Mouse (Mus musculus) heart, postnatal 0 days (tissue): ENCODE data around the gene Spint1. TPM values are rescaled to one million over a fixed set of nuclear protein-coding genes. Genes with fewer than 3 reads are reported as not detected.

Source experiments
- ATAC-seq: fragments of 200-750 bp; cut with Nextera tagmentation; 2 replicates; pipeline ENCODE4 v1.8.0; 2017; ENCODE audit warnings: low read depth, moderate number of reproducible peaks, moderate library complexity; ENCODE audit not compliant: insufficient read depth
- DNase-seq: peaks from one replicate; pipeline ENCODE4 v3.0.0-alpha.2; 2016; ENCODE audit warnings: low spot score
- H3K27ac ChIP-seq: fragments of 300-500 bp; sonication (generic); 2 replicates; pipeline ENCODE4 v1.5.1; 2014; ENCODE audit warnings: low read depth, mild to moderate bottlenecking
- H3K27me3 ChIP-seq: fragments of 300-500 bp; sonication (generic); 2 replicates; pipeline ENCODE4 v1.6.1; 2014; ENCODE audit warnings: low read length, mixed read lengths; ENCODE audit not compliant: control insufficient read depth, insufficient read depth
- H3K36me3 ChIP-seq: fragments of 300-500 bp; sonication (generic); replicated peaks from 2 replicates; pipeline ENCODE4 v1.6.1; 2014; ENCODE audit warnings: low read length, mixed read lengths; ENCODE audit not compliant: control insufficient read depth, insufficient read depth
- H3K4me1 ChIP-seq: fragments of 300-500 bp; sonication (generic); 2 replicates; pipeline ENCODE4 v1.6.1; 2014; ENCODE audit warnings: antibody characterized with exemption; ENCODE audit not compliant: control insufficient read depth, insufficient read depth
- H3K4me2 ChIP-seq: fragments of 300-500 bp; sonication (generic); 2 replicates; pipeline ENCODE4 v1.6.1; 2014; ENCODE audit warnings: low read depth, mild to moderate bottlenecking, low read length, moderate library complexity
- H3K4me3 ChIP-seq: fragments of 300-500 bp; sonication (generic); 2 replicates; pipeline ENCODE4 v1.5.1; 2014; ENCODE audit warnings: low read depth, low read length
- H3K9ac ChIP-seq: fragments of 300-500 bp; sonication (generic); replicated peaks from 2 replicates; pipeline ENCODE4 v1.6.1; 2014; ENCODE audit warnings: low read depth, low read length, mixed read lengths
- H3K9me3 ChIP-seq: fragments of 300-500 bp; sonication (generic); replicated peaks from 2 replicates; pipeline ENCODE4 v1.6.1; 2016; ENCODE audit warnings: low read length; ENCODE audit not compliant: control insufficient read depth
- CTCF ChIP-seq: IDR thresholded peaks from 2 replicates; pipeline ENCODE4 v1.5.1; 2016; ENCODE audit warnings: antibody characterized with exemption, control low read depth, low read depth
- EP300 ChIP-seq: IDR thresholded peaks from 2 replicates; pipeline ENCODE4 v1.6.1; 2016; ENCODE audit warnings: antibody characterized with exemption, low read depth
- WGBS: fragments of 180-500 bp; shearing (Covaris S2); extraction: QIAGEN DNeasy Blood & Tissue Kit; methylation state at CpG from one replicate; pipeline ENCODE4 v1.1.7; 2014; 5-methylcytosine and 5-hydroxymethylcytosine counted together
- polyA plus RNA-seq: library from polyadenylated mRNA; unstranded; fragments of >200 nt; fragmentation: Nextera tagmentation; extraction: Ambion mirVana; gene quantifications from 2 replicates; pipeline ENCODE4 v1.2.1, GENCODE M21; 2015
- total RNA-seq: library from RNA; depleted of rRNA; stranded (reverse); fragments of >200 nt; gene quantifications from 2 replicates; pipeline ENCODE4 v1.2.3, GENCODE M21; 2014; ENCODE audit warnings: low replicate concordance

Spint1 gene
- total and polyA plus RNA-seq, 2 experiments from 2014 or later: 0.14 to 11.6 TPM

DNA sequence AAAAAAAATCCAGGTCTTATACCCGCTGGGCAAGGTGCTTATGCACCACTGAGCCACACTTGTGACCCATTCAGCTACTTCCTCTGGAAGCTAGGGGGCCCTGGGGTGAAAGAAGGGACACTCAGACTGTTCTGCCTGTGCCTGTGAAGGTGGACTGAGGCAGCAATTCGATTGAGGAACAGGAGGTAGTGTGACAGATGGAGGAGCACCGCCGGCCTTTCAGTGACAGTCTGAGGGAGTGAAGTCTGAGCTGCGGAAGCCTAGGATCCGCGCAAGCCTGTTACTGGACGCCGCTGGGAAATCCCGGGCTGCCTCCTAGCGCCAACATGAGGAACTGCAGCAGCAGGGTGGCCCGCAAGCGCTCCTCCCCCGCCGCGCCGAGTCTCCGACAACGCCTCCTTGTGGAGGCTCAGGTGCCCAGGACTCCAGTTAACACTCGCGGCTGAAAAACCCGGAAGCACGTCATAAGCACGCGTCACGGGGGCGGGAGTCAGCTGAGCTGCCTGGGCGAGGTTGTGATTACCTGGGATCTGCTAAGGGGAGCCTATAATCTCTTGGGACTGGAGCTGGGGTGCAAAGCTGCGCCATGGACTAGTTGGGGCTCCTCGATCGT lies 51.2 kb downstream of the Spint1 start, which contains the start of gene Vps18:
Gene Vps18 (plus strand): TSS at position 471 of the 613 bp plus-strand sequence.
- H3K4me3 ChIP-seq: peak within 1 kb of the TSS; percentile 68
- peak within 1 kb of the TSS; percentile 58 for H3K27ac ChIP-seq
- TF ChIP-seq CTCF (peak; percentile 100), EP300 (peak; percentile 70; the same call in 1 of the 2 replicates)
- H3K4me2 ChIP-seq: peak within 1 kb of the TSS; percentile 90
- H3K9ac ChIP-seq: peak within 1 kb of the TSS; percentile 78
- no peaks in the 10 kb centered on the region for H3K9me3 ChIP-seq
- 1% methylated on average over 31 of the region's 31 CpGs for WGBS
- H3K27me3 ChIP-seq: no peaks in the 10 kb centered on the region
- ATAC-seq (peak; percentile 98), DNase-seq (peak; percentile 95)
- H3K36me3 ChIP-seq: peaks cover 32% of the 10 kb centered on the region
- peaks cover 7% of the 10 kb centered on the region; the same call in 1 of the 2 replicates for H3K4me1 ChIP-seq

- Histone ChIP-seq H3K36me3 (peaks cover 38% of the 10 kb centered on the region), H3K4me3 (peak overlapping the region; percentile 68), H3K9me3 (no peaks in the 10 kb centered on the region), H3K4me2 (peak overlapping the region; percentile 90), H3K27ac (peak overlapping the region; percentile 58), H3K9ac (peak overlapping the region; percentile 78), H3K4me1 (peaks cover 7% of the 10 kb centered on the region; the same call in 1 of the 2 replicates), H3K27me3 (no peaks in the 10 kb centered on the region)
- no peak for DNase-seq
- 1% methylated on average over 11 of the region's 11 CpGs for WGBS
- peak; percentile 18; the same call in 1 of the 2 replicates for ATAC-seq
- TF ChIP-seq EP300 (no peak), CTCF (no peak)
Observed at GRCm38 (mm10) chr2:119289014-119289416, 51.9 kb downstream of the Spint1 start.

DNA sequence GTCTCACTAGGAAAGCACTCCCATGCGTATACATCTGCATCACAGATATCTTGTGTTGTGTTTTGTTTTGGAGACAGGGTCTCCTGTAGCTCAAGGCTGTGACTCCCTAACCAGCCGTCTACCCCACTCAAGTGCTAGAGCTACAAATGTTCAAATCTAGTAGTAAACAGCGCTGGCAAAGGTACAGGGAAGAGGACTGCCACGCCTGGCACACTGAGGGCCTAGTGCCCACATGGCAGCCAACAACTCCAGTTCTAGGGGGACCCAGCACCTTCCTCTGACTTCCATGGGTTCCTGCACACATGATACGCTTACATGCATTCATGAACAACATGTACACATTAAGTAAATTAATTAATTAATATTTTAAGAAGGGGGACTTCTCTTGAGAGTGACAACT lies 55.1 kb downstream of the Spint1 start:
- no peak for TF ChIP-seq CTCF
- no peak for TF ChIP-seq EP300
- Histone ChIP-seq H3K36me3 (peaks cover 62% of the 10 kb centered on the region), H3K9ac (no peak overlapping the region), H3K4me3 (no peak overlapping the region), H3K27ac (no peak overlapping the region), H3K4me2 (no peak overlapping the region), H3K9me3 (no peaks in the 10 kb centered on the region), H3K4me1 (peaks cover 7% of the 10 kb centered on the region; the same call in 1 of the 2 replicates), H3K27me3 (no peaks in the 10 kb centered on the region)
- ATAC-seq (no peak), DNase-seq (no peak)
- 89% methylated on average over 5 of the region's 5 CpGs for WGBS

DNA sequence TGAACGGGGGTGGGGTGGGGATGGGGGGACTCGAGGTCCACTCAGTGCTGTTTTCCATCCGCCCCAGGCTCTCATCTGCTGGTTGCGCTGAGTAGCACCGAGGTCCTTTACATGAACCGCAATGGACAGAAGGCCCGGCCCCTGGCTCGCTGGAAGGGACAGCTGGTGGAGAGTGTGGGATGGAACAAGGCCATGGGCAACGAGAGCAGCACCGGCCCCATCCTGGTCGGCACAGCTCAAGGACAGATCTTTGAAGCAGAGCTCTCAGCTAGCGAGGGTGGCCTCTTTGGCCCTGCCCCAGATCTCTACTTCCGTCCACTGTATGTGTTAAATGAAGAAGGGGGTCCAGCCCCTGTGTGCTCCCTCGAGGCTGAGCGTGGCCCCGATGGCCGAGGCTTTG lies 55.7 kb downstream of the Spint1 start:
- Histone ChIP-seq H3K27me3 (no peaks in the 10 kb centered on the region), H3K9ac (no peak overlapping the region), H3K27ac (no peak overlapping the region), H3K4me3 (no peak overlapping the region), H3K9me3 (no peaks in the 10 kb centered on the region), H3K4me1 (peaks cover 7% of the 10 kb centered on the region; the same call in 1 of the 2 replicates), H3K4me2 (no peak overlapping the region), H3K36me3 (peaks cover 68% of the 10 kb centered on the region)
- DNase-seq: no peak
- WGBS: 91% methylated on average over 17 of the region's 17 CpGs
- ATAC-seq: no peak
- TF ChIP-seq CTCF (no peak), EP300 (no peak)

- Histone ChIP-seq H3K27ac (no peak overlapping the region), H3K36me3 (peaks cover 72% of the 10 kb centered on the region), H3K9ac (no peak overlapping the region), H3K27me3 (no peaks in the 10 kb centered on the region), H3K4me2 (no peak overlapping the region), H3K4me1 (peaks cover 7% of the 10 kb centered on the region; the same call in 1 of the 2 replicates), H3K4me3 (no peak overlapping the region), H3K9me3 (no peaks in the 10 kb centered on the region)
- WGBS: 90% methylated on average over 17 of the region's 17 CpGs
- DNase-seq (no peak), ATAC-seq (no peak)
- TF ChIP-seq CTCF (no peak), EP300 (no peak)
Observed at GRCm38 (mm10) chr2:119293311-119293710, 56.1 kb downstream of the Spint1 start.
